Mouse (Mus musculus) embryonic facial prominence, embryonic 12.5 days (tissue): ENCODE measurements at regions not wholly inside any gene's neighbourhood (a gene's known extent, or its start where the extent isn't known, plus 50 kb on each side); places are given as distances from the start of the nearest gene placed in this dataset.

Experiments used
- ATAC-seq: fragments of 200-750 bp; cut with Nextera tagmentation; 2 replicates; pipeline ENCODE4 v1.8.0; 2017; ENCODE audit not compliant: insufficient number of reproducible peaks, insufficient read depth, low FRiP score, low TSS enrichment
- H3K27ac ChIP-seq: fragments of 300-500 bp; sonication (generic); 2 replicates; pipeline ENCODE4 v1.5.1; 2016; ENCODE audit warnings: mild to moderate bottlenecking
- H3K27me3 ChIP-seq: fragments of 300-500 bp; sonication (generic); 2 replicates; pipeline ENCODE4 v1.6.1; 2016; ENCODE audit warnings: mild to moderate bottlenecking, moderate library complexity
- H3K36me3 ChIP-seq: fragments of 300-500 bp; sonication (generic); 2 replicates; pipeline ENCODE4 v1.6.1; 2016; ENCODE audit warnings: mild to moderate bottlenecking
- H3K4me1 ChIP-seq: fragments of 300-500 bp; sonication (generic); 2 replicates; pipeline ENCODE4 v1.6.1; 2016
- H3K4me2 ChIP-seq: fragments of 300-500 bp; sonication (generic); replicated peaks from 2 replicates; pipeline ENCODE4 v1.6.1; 2016; ENCODE audit warnings: mild to moderate bottlenecking, moderate library complexity
- H3K4me3 ChIP-seq: fragments of 300-500 bp; sonication (generic); 2 replicates; pipeline ENCODE4 v1.5.1; 2016; ENCODE audit warnings: mild to moderate bottlenecking
- H3K9ac ChIP-seq: fragments of 300-500 bp; sonication (generic); 2 replicates; pipeline ENCODE4 v1.6.1; 2016; ENCODE audit warnings: mild to moderate bottlenecking, moderate library complexity
- H3K9me3 ChIP-seq: fragments of 300-500 bp; sonication (generic); 2 replicates; pipeline ENCODE4 v1.6.1; 2016; ENCODE audit warnings: mild to moderate bottlenecking, moderate library complexity
- WGBS: fragments of 180-500 bp; shearing (Covaris S2); methylation state at CpG from one replicate; pipeline ENCODE4 v1.1.7; 2016; 5-methylcytosine and 5-hydroxymethylcytosine counted together

DNA sequence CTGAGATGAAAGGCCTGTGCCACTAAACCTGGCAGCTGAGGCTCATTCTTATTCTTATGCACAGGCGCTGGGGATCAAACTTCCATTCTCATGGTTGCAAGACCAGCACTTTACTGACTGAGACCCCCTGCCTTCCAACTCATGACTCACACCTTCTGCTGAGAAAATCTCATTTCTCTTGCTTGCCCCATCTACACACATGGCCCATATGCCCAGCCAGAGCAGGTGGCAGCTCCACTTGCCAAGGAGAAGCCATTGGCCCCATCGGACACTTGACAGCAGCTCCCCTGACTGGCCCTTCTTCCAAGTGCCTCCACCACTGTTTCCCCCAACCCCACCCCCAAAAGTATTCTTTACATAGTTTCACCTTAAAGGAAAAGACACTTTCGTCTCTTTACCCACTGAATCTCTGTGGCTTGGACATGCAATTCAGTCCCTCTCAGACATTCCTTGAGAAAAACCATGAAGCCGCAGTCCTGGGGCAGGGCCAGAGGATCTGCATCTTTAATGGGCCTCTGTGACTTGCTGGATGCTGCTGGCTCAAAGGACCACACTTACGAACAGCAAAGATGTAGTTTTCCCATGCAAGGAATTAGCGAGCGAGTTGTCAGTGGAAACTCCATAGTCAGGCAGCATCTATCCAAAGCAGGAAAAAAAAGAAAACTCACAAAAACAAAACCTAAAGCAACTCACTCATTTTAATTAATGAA is 270.3 kb upstream of the Tle3 start:
- WGBS, result 38% methylated on average over 7 of the region's 7 CpGs
- no peaks in the 10 kb centered on the region for H3K36me3 ChIP-seq
- H3K27ac ChIP-seq, result no peak overlapping the region
- H3K4me1 ChIP-seq, result peaks cover 12% of the 10 kb centered on the region
- 0 out of 2 replicates have a peak, but pooled peaks cover 3% of the 10 kb centered on the region for H3K27me3 ChIP-seq
- no peak overlapping the region for H3K9ac ChIP-seq
- H3K4me3 ChIP-seq, result no peak overlapping the region
- H3K9me3 ChIP-seq, result no peaks in the 10 kb centered on the region
- no peak for ATAC-seq
- H3K4me2 ChIP-seq, result no peak overlapping the region

DNA sequence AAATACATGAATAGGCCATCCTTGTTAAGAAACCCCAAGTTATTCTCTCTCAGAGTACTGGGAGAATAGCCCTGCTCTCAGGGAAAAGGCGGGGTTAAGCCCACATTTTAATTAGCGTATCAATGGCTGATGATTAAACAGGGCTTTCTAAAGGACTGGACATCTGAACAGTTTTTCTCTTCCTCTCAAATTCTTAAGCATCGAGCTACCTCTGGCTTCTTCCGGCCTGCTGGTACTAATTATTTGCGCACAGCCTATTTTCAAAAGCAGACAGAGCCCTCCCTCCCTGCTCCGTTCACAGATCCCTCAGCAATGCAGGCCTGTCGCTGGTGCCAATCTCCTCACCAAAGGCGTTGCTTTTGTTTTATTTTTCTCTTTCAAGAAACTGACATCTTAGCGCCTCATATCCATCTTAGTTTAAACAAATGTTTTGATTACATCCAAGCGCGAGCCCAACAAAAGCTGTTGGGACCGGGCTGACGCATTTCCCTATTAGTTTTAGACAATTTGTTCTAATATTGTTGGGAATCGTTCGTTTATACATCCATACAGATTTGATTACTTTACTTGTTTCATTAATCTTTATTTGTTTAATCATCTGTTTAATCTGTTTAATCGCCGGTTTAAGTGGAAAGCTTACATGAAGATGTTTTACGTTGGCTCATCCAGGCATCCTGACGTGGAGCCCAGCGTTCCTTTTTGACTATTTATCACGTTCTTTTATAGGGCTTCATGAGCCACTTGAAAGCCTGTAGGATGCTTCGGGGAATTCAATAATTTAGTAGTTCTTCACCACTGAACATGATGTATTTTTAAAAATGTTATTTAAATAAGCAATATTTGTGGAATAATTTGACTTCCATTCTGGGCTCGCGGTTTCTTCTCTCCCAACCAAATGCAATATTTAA is 269.5 kb upstream of the Tle3 start:
- Histone ChIP-seq H3K27me3 (0 out of 2 replicates have a peak, but pooled peaks cover 3% of the 10 kb centered on the region), H3K4me3 (no peak overlapping the region), H3K27ac (no peak overlapping the region), H3K4me1 (peaks cover 12% of the 10 kb centered on the region), H3K36me3 (no peaks in the 10 kb centered on the region), H3K9ac (no peak overlapping the region; the same call in 1 of the 2 replicates), H3K9me3 (no peaks in the 10 kb centered on the region), H3K4me2 (no peak overlapping the region)
- 43% methylated on average over 24 of the region's 24 CpGs for WGBS
- 0 out of 2 replicates have a peak, but pooled peaks have one; percentile 52 for ATAC-seq

DNA sequence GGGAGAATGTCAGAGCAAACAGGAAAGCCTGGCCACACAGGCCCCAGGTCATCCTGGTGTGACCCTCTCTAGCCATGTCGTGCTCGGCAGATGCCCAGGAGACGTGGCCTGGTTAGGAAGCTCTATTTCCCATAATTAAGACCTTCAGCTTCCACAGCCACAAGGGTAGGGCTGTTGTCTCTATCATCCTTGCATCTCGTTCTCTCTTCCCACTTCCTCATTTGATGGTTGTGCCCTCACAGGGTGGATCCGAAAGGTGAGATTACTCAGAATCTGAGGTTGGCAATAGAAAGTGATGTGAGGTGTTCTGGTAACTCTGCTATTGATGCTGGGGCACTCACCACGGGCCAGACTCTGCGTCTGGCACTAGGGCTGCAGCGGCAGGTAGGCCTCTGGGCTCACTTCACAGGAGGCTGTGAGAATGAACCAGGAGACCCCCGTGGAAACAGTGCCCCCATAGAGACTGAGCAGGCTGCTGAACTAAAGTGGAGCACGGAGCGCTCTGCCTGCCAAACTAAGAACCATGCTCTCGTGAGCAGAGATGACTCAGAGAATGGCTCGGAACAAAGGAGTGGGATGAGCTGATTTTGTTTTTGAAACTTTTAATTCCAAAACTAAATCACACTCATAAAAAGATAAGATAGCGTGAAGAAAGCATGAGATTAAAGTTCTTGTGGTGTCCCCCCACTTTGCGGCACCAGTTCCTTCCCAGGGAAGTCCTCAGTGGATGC is 266.5 kb upstream of the Tle3 start:
- Histone ChIP-seq H3K4me1 (peaks cover 14% of the 10 kb centered on the region), H3K27me3 (0 out of 2 replicates have a peak, but pooled peaks cover 7% of the 10 kb centered on the region)
- no peak for ATAC-seq

DNA sequence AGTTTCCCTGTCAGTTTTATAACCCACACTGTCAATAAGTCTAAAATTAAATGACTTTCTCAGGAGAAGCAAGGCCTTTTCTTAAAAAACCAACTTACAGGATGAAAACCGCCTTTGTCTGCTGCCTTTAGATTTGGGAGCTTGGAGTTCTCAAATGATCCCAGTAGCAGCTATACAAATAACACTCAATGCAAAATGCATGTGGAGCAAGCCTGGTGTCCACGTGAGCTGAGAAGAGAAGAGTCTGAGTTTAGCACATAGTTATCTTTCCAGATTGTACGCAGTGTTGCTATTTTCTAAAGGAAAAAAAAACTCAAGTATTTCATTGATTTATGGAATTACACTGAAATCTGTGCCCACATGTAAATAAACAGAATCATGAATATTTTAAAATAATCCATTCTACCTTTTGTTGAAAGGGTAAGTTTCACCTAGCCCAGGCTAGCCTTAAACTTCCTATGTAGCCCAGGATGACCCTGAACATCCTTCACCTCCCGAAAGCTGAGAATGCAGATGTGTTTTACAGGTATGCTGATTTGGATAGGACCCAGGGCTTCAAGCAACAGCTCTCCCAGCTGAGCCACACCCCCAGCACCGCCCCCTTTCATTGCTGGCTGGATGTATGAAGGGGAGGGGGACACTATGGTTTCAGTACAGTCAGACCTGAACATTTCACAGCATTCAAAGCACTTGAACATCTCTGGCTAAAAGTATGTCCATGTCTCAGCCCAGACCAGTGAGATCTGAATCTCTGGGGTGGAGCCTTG is 262.5 kb upstream of the Tle3 start:
- no peak overlapping the region for H3K4me2 ChIP-seq
- H3K9ac ChIP-seq, result no peak overlapping the region
- 87% methylated on average over 5 of the region's 5 CpGs for WGBS
- no peaks in the 10 kb centered on the region for H3K36me3 ChIP-seq
- H3K4me3 ChIP-seq, result no peak overlapping the region
- ATAC-seq, result no peak
- no peaks in the 10 kb centered on the region for H3K9me3 ChIP-seq
- no peak overlapping the region for H3K27ac ChIP-seq
- peaks cover 4% of the 10 kb centered on the region; the same call in 1 of the 2 replicates for H3K27me3 ChIP-seq
- H3K4me1 ChIP-seq, result peaks cover 11% of the 10 kb centered on the region

More for the DNA sequence above, 266.5 kb upstream of the Tle3 start:
- no peak overlapping the region for H3K9ac ChIP-seq
- no peak overlapping the region for H3K27ac ChIP-seq
- no peak overlapping the region for H3K4me3 ChIP-seq
- no peaks in the 10 kb centered on the region for H3K36me3 ChIP-seq
- no peak overlapping the region for H3K4me2 ChIP-seq
- 74% methylated on average over 15 of the region's 15 CpGs for WGBS
- H3K9me3 ChIP-seq, result no peaks in the 10 kb centered on the region

DNA sequence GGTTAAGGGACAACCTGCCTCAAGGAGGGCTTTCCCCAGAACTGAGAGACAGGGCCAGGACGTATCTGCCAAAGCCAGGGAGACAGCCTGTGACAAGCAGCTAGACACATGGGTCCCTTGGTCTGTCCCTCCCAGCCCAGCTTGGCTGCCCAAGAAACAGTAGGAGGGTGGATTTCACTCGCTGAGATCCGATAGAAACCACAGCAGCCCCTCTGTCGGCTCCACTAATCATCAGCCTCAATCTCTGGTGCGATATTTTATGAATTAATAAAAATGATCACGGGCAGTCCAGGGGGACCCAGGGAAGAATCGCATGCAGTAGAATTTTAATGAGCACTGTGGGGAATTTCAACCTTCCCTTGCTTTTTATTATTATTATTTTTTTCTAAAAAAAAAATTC is 261.0 kb upstream of the Tle3 start:
- Histone ChIP-seq H3K4me2 (peak overlapping the region; percentile 26; the same call in 1 of the 2 replicates), H3K4me1 (peaks cover 11% of the 10 kb centered on the region), H3K36me3 (no peaks in the 10 kb centered on the region), H3K27me3 (peaks cover 4% of the 10 kb centered on the region; the same call in 1 of the 2 replicates), H3K9ac (no peak overlapping the region), H3K9me3 (no peaks in the 10 kb centered on the region), H3K4me3 (no peak overlapping the region), H3K27ac (no peak overlapping the region)
- no peak for ATAC-seq
- WGBS, result 42% methylated on average over 7 of the region's 7 CpGs

DNA sequence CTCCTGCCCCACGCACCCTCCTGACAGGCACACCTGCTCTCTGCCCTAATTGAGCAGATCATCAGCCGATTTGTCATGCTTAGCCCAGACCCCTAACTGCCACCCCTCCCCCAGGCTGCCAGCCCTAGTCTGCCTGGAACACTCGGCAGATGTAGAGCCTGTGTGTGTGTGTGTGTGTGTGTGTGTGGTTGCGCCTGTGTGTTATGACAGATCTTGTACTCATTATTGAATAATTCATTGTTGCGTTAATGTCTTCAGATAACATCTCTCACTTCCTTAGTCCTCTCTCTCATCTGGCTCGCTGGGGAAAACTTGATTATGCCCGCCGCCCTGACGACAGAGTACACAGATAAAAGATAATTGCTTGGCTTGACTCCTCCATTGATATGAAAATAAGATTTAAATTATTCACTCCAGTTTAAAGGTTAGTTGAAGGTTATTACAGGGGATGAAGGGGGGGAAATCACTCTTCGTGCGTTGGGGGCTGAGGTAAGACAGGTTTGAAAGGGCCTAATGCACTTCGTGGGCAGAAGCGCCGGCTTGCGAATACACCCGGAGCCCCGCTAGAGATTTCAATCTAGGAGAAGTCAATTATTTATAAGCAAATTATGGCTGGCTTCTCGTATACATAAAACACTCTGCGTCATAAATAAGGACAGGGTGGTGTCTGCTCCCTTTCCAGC is 260.3 kb upstream of the Tle3 start:
- Histone ChIP-seq H3K36me3 (no peaks in the 10 kb centered on the region), H3K4me3 (no peak overlapping the region), H3K27ac (no peak overlapping the region), H3K4me2 (peak overlapping the region; percentile 26), H3K9me3 (no peaks in the 10 kb centered on the region), H3K27me3 (peaks cover 4% of the 10 kb centered on the region; the same call in 1 of the 2 replicates), H3K4me1 (peaks cover 11% of the 10 kb centered on the region), H3K9ac (no peak overlapping the region)
- 43% methylated on average over 19 of the region's 19 CpGs for WGBS
- ATAC-seq, result peak; percentile 64; the same call in 1 of the 2 replicates

DNA sequence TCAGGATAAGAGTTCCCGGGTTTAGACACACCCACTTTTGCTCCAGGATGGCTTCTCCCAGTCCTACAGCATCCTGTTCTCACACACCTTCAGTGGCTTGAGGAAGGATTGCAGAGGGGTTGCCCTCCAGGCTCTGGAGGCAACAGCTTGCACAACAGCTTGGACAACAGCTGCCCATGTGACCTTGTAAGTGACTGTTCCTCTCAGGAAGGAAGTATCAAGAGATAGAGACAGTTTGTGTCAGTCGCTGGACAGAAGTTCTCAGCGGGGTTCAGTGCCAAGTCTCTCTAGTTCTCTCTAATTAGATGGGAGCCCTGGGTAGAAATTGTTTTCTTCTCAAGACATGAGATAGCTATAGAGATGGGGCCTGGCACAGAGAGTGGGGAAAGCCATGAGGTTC is 252.9 kb upstream of the Tle3 start:
- H3K27ac ChIP-seq, result no peak overlapping the region
- peaks cover 7% of the 10 kb centered on the region; the same call in 1 of the 2 replicates for H3K27me3 ChIP-seq
- H3K4me2 ChIP-seq, result no peak overlapping the region
- no peaks in the 10 kb centered on the region for H3K9me3 ChIP-seq
- 84% methylated on average over 3 of the region's 3 CpGs for WGBS
- H3K4me3 ChIP-seq, result no peak overlapping the region
- H3K4me1 ChIP-seq, result 0 out of 2 replicates have a peak, but pooled peaks cover 7% of the 10 kb centered on the region
- H3K9ac ChIP-seq, result no peak overlapping the region
- ATAC-seq, result no peak
- no peaks in the 10 kb centered on the region for H3K36me3 ChIP-seq

DNA sequence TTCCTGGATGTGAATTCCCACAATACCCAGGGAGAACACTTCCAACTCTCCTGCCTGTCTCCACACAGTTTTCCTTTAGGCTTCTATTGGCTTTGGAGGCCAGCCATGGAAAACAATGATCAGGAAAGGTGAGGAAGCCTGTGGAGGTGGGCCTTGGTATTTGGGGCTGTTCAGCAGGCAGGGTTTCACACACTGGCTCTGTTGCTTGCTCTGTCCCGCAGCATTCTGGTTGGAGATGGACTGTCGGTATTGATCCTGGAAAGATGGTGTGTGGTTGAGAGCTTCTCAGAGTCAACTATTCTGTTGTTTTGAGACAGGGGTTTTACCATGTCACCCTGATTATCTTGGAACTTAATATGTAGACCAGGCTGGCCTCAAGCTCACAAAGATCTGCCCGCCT is 251.6 kb upstream of the Tle3 start:
- H3K4me1 ChIP-seq, result 0 out of 2 replicates have a peak, but pooled peaks cover 7% of the 10 kb centered on the region
- H3K27me3 ChIP-seq, result peaks cover 7% of the 10 kb centered on the region; the same call in 1 of the 2 replicates
- H3K4me3 ChIP-seq, result no peak overlapping the region
- H3K9me3 ChIP-seq, result no peaks in the 10 kb centered on the region
- H3K36me3 ChIP-seq, result no peaks in the 10 kb centered on the region
- H3K9ac ChIP-seq, result no peak overlapping the region
- ATAC-seq, result no peak
- WGBS, result 77% methylated on average over 3 of the region's 3 CpGs
- no peak overlapping the region for H3K4me2 ChIP-seq
- H3K27ac ChIP-seq, result peak overlapping the region; percentile 56; the same call in 1 of the 2 replicates

DNA sequence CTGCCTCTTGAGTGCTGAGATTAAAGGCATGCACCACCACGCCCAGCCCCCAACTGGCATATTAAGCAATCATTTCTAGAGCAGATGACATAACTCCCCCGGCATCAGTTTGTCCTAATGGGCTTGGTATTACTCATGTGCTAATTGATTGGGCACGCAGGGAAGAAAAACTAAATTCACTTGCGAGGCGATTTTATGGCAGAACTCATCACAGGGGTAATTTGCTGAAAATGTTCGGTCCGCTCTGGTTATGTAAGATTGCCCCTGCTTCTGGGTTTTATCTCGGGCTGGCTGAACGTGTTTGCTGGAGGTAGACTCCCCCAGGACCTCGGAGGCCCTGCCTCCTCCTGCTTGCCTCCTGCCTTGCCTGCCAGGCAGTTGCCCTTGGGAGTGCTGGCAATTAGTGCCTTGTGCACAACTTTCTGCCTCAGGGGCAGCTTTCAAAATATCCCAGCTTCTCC is 251.2 kb upstream of the Tle3 start:
- WGBS, result 44% methylated on average over 10 of the region's 10 CpGs
- Histone ChIP-seq H3K4me2 (no peak overlapping the region), H3K27me3 (peaks cover 7% of the 10 kb centered on the region; the same call in 1 of the 2 replicates)

DNA sequence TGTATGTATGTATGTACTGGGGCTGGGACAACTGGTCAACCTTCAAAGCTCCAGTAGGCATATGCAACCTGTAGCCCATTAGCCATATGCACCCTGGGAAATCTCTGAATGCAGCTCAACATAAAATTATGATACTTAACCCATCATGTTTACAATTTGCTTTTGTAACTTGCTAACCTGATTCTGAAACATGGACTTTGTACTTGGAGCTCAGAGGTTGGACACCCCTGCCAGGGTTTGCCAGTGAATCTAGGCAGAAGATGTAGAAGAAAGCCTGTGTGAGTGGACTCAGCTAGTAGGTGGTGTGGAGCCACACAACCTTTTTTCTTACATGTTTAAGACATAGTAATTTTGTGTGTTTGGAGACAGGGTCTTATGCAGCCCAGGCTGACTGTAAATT is 248.7 kb upstream of the Tle3 start:
- Histone ChIP-seq H3K4me1 (0 out of 2 replicates have a peak, but pooled peaks cover 7% of the 10 kb centered on the region), H3K9ac (no peak overlapping the region), H3K4me3 (no peak overlapping the region), H3K27me3 (peaks cover 7% of the 10 kb centered on the region; the same call in 1 of the 2 replicates), H3K27ac (no peak overlapping the region), H3K36me3 (no peaks in the 10 kb centered on the region), H3K4me2 (no peak overlapping the region), H3K9me3 (no peaks in the 10 kb centered on the region)
- ATAC-seq, result no peak

More for the DNA sequence above, 251.2 kb upstream of the Tle3 start:
- Histone ChIP-seq H3K9me3 (no peaks in the 10 kb centered on the region), H3K36me3 (no peaks in the 10 kb centered on the region), H3K27ac (peak overlapping the region; percentile 56; the same call in 1 of the 2 replicates), H3K9ac (no peak overlapping the region; the same call in 1 of the 2 replicates), H3K4me1 (0 out of 2 replicates have a peak, but pooled peaks cover 7% of the 10 kb centered on the region), H3K4me3 (no peak overlapping the region)
- no peak for ATAC-seq
